Mouse (Mus musculus): ENCODE results near the gene Gtf2i.

Gtf2i gene

DNA sequence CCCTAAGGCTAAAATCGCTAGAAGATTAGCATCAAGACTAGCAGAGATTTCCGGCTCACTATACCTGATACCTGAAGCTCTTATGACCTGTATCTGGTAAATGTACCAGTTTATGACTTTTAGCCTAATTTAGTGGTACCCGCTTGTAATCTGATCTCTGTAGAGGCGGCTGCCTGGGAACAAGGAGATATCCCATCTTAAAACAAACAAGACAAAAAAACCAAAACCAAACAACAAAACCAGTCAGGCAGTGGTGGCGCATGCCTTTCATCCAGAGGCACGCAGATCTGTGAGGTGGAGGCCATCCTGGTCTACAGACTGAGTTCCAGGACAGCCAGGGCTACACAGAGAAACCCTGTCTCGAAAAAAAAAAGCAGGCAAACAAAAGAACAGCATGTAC lies 7.1 kb upstream of the Gtf2i start:
- no peak for DNase-seq

DNA sequence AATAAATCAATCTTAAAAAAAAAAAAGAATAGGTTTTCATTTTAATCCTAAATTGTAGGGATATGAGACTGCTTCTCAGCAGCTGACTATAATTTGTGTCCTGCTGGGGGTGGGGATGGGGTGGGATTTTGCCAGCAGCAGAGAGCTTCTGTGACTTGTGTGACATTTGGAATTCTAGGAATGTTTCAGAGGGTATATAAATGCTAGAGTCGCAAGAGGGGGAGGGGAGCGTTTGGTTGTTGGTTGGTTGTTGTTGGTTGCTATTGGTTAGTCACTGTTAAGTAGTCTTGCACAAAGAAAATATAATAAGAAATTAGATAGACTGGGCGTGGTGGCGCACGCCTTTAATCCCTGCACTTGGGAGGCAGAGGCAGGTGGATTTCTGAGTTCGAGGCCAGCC lies 4.3 kb upstream of the Gtf2i start:
- DNase-seq: no peak

DNA sequence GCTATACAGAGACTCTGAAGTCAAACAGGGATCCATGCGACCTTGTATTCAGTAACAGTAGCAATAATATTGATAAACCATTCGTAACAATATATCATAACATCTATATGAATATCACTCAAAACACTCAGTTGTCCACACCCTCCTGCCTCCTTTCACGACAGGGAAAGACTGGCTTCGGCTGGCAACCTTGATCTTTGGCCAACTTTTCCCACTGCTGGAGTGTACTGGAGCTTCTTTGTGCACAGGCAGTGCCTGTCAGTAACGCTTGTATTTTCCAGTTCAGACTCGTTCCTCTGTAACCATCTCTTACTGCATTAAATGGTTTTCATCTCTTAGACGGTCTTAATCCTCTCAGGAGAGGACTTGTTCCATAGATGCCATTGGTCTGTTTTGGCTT lies 2.2 kb upstream of the Gtf2i start:
- DNase-seq: peak; percentile 64 to 71

DNA sequence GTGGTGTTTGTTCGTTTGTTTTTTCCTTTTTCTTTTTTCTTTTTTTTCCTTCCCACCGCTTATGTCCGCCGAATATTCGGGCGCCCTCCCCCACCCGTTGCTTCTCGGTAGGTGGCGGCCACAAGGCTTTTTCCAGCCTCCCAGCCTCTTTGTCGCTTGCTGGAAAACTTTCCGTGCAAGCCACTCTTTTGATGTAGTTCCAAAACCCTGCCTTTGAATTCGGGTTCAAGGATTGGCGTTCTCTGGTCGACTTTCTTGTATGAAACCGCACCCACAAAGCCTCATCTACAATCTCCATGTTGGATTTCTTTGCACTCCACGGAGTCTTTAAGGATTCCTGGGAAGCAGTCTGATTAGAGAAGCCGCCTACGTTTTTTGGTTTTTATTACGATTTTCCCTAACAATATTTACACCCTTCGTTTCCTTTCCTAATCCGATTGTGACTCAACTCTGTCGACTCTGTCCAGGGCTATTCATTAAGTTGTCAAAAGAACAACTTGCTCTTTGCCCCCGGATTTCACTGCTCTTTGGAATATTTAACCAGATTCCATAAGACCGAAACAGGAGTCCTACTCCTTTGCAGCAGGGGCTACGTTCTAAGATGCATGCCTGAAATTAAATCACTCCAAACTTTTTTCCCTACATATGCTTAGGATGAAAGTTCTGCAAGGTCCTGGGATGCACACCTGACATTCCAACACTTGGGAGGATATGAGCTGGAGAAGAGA lies 1.2 kb upstream of the Gtf2i start:
- DNase-seq: peak; percentile 80 to 86

DNA sequence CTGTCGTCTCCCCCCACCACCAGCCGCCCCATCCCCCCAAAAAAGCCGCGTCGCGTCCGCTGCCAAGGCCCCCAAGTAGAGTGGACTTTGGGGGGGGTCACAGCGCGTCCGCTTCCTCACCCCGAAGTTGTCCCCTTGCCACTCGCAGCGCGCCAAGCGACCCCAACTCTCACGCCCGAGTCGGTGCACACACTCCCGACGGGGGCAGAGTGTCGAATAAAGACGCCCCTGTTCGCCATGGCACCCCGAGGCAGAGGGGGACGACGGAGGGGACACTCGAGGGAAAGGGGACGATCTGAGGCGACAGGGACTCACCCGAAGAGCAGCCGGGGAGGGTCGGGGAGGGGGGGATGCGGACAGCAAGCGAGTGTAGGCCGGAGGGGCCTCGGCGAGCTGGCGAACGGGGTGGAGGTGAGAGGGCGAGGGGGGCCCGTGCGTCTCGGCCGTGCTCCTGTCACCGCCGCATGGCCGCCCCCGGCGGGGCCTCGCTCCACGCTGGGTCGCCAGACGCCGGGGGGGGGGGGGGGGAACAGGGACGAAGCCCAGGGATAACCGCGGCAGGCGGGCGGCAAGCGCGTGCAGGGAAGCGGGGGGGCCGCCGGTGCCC lies 389 bp downstream of the Gtf2i start:
- no peak for DNase-seq

DNA sequence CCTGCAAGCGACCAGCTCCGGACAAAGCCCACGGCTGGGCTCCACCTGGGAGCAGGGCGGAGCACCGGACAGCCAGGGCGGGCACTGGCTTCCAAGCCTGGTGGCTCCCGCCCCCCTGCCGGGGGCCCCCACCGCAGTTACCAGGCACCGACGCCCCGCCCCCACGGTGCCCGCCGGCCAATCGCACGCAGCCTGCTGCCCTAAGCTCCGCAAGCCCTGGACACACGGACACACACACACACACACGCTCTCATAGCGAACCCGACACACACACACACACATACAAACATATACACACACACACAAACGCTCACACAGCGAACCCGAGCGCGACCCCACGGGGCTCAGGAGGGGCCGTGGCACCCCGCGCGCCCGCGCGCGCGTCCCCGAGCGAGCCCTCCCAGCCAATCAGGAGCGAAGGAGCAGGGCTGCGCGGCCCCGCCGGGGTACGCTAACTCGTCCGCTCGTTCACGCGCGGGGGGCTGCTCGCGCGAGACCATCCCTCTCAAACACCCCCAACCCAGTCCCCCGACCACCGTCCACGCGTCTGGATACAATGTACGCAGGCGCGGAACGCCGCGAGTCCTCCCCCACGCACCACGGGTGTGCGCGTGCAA lies 1.0 kb downstream of the Gtf2i start:
- DNase-seq: peak; percentile 97 to 100

DNA sequence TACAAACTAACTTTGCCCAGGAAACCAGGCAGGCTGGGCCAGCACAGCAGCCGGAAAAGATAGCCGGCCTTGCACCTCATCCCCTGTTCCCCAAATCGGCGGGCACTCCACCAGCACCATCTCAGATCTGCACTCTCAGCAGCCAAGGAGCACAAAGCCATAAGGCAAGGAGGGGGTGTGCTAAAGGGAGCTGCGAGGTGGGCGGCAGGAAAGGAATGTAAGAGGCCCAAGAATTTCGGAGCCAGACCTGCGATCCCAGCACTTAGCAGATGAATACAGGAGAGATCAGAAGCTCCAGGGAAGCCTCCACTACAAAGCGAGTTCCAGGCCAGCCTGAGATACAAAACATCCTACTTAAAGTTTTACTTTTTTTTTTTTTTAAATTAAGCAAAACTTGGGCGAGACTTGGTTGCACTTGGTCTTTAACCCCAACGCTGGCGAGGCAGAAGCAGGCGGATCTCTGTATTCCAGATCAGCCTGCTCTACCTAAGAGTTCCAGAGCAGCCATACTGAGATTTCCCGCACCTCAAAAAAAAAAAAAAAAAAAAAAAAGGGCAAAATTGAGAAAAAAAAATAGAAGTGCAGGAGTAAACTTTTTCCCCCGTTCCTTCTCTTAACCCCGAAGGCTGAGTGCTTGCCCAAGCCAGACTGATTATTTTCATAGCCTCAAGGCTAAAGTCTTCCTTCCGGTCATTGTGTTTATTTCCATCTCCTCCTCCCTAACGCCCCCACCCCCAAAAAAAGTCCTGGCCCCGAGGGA lies 1.7 kb downstream of the Gtf2i start:
- DNase-seq: no peak

DNA sequence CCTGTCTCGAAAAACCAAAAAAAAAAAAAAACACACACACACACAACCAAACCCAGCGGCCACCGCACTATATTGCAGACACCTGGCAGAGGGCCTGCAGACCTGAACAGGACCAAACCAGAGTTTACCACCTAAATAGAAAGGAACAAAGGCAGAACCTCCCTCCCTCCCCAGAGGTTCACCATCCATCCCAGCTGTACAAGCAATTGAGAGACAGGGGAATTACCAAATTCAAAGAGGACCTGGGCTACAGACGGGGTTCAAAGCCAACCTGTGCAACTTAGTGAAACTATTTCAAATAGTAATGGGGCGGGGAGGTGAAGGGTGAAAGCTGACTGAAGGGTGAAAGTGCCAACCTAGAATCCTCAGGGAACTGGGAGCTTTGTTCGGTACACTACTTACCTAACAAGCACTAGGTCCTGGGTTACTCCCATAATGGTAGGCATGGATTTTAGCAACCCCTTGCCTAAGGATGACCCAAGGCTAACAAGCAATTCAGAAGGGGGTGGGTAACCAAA lies 2.6 kb downstream of the Gtf2i start:
- peak; percentile 54 to 64 for DNase-seq

DNA sequence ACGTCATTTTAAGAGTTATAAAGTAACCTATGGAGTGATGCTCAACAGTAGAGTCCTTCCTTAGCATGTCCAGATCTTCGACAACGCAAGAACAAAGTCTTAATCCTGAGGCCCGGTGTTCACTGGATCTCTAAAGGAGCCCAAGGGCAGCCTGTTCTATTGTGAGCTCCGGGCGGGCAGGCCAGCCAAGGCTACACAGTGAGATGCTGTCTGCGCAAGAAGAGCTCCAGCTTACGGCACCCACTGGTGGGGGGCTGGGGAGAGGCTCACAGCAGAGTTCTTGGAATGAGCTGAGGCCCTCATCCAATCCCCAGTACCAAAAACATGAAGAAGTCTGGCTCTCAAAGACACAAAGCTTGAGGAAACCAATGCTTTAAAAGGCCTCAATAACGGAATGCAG lies 4.4 kb downstream of the Gtf2i start:
- DNase-seq: no peak

DNA sequence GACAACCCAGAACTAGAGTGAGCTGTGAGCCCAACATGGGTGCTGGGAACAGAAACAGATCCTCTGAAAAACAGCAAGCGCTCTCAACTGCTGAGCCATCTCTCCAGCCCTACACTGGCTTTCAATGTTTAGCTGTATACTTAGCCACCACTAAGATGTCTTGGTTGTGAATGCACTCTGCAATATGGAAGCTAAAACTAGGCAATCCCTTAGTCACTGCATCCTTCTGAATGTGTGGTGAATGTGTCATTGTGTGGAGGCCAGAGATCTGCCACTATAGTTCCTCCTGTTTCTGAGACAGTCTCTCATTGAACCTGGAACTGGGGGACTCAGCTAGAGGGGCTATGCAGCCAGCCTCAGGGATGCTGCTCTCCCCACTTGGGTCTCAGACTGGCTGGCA lies 5.2 kb downstream of the Gtf2i start:
- DNase-seq: no peak

DNA sequence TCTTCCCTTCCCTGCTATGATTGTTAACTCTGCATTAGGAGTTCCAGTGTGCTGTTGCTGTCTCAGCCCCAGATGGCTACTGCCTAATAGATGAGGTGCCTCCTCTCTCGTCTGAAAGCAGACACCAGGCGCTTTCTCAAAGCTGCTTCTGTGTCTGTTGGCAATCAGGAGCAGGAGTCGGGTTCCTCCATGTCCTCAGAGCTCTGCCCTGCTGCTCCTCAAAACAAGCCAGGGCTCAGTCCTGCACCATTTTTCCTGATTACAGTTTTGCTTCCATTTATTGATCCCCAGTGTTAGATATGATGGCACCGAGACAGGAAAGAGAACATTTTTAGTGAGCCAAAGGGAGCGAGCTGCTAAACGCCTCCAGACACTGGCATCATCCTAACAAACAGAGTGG lies 9.9 kb downstream of the Gtf2i start:
- DNase-seq: no peak

DNA sequence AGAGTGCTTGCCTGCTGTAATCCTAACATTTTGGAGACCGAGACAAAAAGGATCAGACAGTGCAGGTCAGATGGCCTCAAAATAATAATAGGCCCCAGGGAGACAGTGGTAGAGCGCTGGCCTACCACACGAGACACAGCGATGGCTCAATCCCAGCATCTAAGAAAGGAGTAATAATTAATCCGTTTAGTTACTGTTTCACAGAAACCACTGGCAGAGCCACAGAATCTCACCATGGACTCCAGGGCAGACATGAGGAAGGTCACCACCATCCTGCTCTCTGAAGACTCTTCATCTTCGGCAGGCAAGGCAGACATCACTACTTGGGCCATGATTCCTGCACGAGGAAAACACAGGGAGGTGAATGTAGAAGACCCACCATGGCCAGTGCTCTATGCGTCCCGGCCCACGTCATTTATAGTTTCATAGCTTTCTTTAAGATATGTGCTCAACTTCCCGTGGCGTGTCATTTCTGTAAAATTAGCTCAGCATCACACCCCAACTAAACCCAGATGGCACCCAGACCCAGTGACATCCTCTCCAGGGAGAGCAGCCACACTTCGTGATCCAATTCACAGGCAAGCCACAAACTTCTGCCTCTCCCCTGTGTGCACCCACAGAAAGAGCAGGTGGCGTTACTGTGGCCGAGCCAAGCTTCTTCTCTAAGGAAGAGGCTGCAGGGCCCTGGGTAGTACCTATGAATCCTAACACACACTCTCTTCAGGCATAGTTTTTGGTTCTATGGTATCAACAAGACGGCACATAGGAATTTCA lies 19.1 kb downstream of the Gtf2i start:
- peak; percentile 43 to 79 for DNase-seq

DNA sequence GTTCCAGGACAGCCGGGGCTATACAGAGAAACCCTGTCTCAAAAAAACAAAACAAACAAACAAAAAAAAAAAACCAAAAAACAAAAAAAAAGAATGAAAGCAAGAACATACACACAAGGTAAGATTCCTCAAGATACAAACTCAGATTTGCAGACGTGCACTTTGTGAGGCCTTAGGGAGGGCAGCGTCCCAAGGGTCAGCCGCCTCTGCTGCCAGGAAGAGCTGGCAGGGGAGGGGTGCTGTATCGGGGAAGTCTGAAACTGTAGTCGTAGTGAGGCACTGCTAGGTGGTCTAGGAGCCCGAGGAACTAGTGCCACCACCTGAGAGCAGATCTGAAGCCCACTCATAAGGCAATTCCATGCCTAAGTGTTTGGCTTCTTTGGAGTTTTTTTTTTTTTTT lies 20.0 kb downstream of the Gtf2i start:
- peak; percentile 52 to 83 for DNase-seq

DNA sequence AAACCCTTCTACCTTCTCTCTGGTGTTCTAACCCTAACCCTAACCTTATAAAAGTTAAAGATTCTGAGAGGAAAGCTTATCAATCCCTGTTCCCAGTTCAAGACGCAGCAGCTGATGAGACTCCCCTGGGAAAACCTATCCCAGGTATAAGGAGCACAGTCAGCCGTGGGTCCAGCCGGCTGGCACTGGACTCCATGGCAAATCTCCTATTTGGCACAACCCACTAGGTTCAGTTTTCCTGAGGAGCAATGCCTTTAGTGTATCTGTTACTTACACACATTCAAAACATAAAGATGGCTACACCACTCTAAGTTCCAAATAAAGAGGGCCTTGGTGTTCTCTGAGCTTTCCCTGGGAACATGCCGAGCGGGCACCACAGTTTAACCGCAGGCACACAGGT lies 23.5 kb downstream of the Gtf2i start:
- DNase-seq: no peak

DNA sequence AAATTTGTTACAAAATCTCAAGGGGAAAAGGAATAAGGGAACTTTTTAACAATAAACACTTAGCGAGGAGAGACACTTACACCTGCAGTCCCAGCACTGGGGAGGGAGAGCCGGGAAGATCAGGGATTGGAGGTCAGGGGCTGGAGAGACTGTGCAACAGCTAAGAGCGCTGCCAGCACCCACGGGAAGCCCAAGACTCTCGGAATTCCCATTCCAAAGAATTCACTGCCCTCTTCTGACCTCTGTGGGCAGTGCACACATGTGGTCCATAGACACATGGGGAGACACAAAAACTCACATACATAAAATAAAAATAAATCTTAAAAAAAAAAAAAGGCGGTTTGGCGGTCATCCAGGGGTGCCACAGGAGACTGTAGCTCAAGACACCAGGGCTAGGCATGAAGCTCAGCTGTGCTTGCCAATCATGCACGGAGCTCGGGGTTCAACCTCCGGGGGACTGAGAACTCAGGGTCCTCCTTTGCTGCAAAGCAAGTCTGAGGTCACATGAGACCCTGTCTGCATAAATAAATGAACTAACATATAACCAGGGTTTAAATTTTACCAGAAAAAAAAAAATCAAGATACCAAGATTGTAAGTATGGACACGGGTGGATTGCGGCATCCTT lies 24.5 kb downstream of the Gtf2i start:
- peak; percentile 40 to 82 for DNase-seq

DNA sequence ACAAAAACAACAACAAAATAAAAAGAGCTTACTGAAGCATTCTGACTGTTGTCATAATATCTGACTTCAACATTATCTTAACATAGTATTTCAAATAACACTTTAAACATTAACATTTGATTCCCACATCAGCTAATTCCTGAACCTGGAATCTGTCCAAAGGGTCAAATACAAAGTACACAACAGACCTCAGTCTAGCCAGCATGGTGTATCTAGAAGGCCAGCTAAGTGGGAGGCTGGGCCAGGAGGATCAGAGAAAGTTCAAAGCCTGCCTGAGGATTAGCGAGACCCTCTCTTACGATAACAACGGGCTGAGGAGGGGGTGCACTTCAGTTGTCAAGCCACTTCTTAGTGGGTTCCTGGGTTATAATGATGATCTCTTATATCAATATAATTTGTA lies 26.5 kb downstream of the Gtf2i start:
- peak; percentile 49 to 74 for DNase-seq

DNA sequence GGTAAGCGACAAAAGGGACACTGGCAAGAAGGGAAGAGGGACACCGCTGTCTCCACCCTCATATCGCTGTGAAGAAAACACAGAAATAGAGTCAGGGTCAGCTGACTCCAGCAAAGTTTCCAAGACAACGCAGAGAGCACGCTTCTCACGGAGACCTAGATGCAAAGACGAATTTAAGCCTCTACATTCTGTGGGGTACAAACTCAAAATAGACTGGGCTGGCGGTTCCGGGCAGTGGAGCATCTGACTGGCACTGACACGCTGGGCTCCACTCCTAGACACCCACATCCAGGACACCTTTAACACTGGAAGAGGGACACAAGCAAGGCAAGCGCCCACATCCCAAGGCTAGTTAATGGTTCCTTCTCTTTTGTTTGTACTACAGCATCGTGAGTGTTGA lies 29.6 kb downstream of the Gtf2i start:
- no peak for DNase-seq

DNA sequence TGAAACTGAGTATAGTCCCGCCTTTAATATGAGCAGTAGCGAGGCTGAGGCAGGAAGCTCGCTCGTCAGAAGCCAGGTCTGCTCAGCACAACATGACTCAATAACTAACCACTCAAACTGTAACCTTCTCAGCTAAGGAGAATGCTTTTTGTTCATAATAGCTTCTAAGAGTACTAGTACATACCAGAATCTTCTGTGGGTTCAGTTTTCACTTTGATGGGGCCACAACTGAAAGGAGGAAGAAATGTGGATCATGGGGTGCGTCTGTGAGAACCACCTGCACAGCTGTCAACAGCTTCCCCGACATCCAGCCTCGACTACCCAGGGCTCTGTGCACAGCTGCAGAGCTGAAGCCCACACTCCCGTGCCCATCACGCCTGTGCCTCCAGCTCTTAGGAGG lies 32.0 kb downstream of the Gtf2i start:
- DNase-seq: no peak

DNA sequence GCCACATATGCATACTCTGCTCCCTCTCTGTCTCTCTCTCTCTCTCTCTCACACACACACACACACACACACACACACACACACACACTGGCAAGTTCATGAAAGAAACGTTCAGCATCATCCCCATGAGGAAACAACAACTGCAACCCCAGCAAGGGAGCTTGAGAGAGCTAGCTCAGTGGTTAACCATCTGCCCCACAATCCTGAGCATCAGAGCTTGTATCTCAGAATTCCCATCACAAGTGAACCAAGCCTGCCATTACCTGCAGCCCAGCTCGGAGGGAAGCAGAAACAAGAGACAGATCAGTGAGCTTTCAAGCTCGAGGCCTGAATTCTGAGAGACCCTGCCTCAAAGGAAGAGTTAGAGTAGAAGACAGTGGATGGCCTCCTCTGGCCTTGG lies 32.5 kb downstream of the Gtf2i start:
- no peak for DNase-seq

DNA sequence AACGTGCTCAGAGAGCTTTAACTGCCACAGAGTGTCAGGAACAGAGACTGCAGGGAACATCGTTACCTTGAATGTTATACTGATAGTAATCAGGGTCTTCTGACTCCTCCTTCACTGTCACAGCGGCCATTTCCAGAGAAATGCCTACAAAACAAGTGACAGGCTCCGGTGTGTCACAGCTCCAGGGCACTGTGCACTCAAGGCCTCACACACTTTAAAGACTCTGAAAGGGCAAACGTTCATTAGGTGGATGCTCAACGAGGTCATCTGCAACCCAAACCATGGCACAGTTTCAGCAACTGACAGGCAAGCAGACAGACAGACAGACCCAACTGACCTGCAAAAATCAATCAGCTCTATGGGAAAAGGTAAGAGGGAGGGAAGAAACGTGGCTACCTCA lies 35.2 kb downstream of the Gtf2i start:
- no peak for DNase-seq

DNA sequence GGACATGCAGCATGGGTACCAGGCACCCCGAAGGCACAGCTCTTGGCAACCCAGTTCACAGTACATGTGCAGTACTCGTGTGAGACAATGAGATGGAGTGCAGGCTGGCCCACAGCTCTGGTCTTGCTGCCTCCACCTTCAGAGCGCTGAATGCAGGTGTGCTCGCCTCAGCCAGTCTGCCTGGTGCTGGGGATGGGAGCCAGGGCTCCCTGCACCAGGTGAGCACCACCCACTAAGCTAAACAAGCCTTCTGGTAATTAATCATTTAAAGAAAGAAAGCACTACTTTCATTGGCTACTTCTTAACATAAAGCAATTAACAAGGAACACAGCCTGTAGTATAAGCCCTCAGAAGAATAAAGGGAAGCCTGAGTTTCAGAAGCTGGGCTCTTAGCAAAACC lies 37.5 kb downstream of the Gtf2i start:
- DNase-seq: no peak

DNA sequence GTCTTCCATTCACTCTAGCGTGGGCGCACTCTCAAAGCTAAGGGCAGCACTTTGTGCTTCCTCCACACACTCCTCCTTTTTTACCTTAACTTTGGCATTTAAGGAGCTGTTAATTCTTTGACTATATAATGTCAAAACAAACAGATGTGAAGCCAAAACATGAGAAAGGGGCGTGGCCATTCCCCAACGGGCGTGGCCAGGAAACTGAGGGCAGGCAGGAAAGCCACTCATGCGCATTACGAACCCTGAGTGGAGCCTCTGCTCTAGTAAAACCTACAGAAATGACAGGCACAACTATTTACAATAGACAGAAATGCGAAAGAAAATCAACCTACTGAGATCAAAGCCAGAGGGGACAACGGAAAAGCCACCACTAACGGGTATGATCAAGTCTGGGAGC lies 39.0 kb downstream of the Gtf2i start:
- peak; percentile 46 to 55 for DNase-seq
